Mouse (Mus musculus) cortical plate, adult 2 months (tissue): Measurements from ENCODE around the gene Slc38a1.

Experiments
- CTCF ChIP-seq: fragments of 200-500 bp; IDR thresholded peaks from 2 replicates; pipeline ENCODE4 v1.5.1; 2011; ENCODE audit warnings: mild to moderate bottlenecking, control low read depth, low read length; ENCODE audit not compliant: insufficient read depth; ENCODE audit errors: extremely low read depth
- POLR2A ChIP-seq: fragments of 200-500 bp; IDR thresholded peaks from 2 replicates; pipeline ENCODE4 v1.6.1; 2011; ENCODE audit warnings: mild to moderate bottlenecking, low read length, control low read depth; ENCODE audit not compliant: insufficient read depth; ENCODE audit errors: extremely low read depth

DNA sequence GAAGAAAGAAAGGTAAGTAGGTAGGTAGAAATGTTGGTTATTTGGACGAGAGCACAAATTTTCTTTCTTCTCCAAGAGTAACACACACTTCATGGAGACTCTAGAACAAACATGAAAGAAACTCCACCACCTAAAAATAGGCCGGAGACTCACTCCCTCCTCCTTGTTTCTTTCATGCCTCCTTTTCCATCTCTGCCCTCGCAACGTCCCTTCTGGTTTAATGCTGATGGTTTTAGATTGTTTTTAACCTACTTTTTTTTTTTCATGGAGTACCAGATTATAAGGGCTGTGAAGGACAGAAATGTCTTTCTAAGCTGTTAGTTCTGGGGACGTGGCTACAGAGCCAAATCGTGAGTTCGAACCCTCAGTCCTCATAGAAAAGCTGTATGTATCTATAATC lies 14.5 kb downstream of the Slc38a1 start:
- TF ChIP-seq CTCF = no peak
- TF ChIP-seq POLR2A = no peak
